Mouse (Mus musculus) spleen, postnatal 0 days (tissue): Measurements from ENCODE around the gene Mroh8. TPM values are rescaled to one million over a fixed set of nuclear protein-coding genes. Genes with fewer than 3 reads are reported as not detected.

Experiments
- polyA plus RNA-seq: library from polyadenylated mRNA; unstranded; fragments of >200 nt; fragmentation: Nextera tagmentation; extraction: Ambion mirVana; gene quantifications from 2 replicates; pipeline ENCODE4 v1.2.1, GENCODE M21; 2015

The Mroh8 gene
- 0.24 and 0.48 TPM in 2 replicates for polyA plus RNA-seq

GRCm38 (mm10) chr2:157279416-157279800 lies at the start of gene Mroh8:
Gene Mroh8 (minus strand): TSS chr2:157279549.

GRCm38 (mm10) chr2:157278717-157279415 lies 483 bp downstream of the Mroh8 start, which contains the start of gene Rpn2:
Gene Rpn2 (plus strand): TSS chr2:157279017.

GRCm38 (mm10) chr2:157204366-157205218 lies 74.8 kb downstream of the Mroh8 start, which contains the start of gene Rbl1:
Gene Rbl1 (minus strand): TSS chr2:157204534.

Other genes with a start within 250 kb of the Mroh8 start
- 2.6 and 2.8 TPM in 2 replicates for gene Soga1, start 200.3 kb downstream of the Mroh8 start, polyA plus RNA-seq
- gene Tldc2, start 192.5 kb downstream of the Mroh8 start, polyA plus RNA-seq = not detected in 2 replicates
- 56.8 and 73.6 TPM in 2 replicates for gene Samhd1, start 144.3 kb downstream of the Mroh8 start, polyA plus RNA-seq
- gene Rbl1, start 75.0 kb downstream of the Mroh8 start, polyA plus RNA-seq = 25.4 and 28.9 TPM in 2 replicates
- gene Rpn2, start 532 bp downstream of the Mroh8 start, polyA plus RNA-seq = 124 and 127 TPM in 2 replicates
- gene Ghrh, start 68.0 kb upstream of the Mroh8 start, polyA plus RNA-seq = 0.57 and 0.72 TPM in 2 replicates
- 36.0 and 39.4 TPM in 2 replicates for gene Manbal, start 88.0 kb upstream of the Mroh8 start, polyA plus RNA-seq
- 2.9 and 3.8 TPM in 2 replicates for gene Src, start 138.9 kb upstream of the Mroh8 start, polyA plus RNA-seq